Mouse (Mus musculus) testis, adult 2 months (tissue): ENCODE measurements around the gene Gstt1. TPM values are rescaled to one million over a fixed set of nuclear protein-coding genes. Genes with fewer than 3 reads are reported as not detected.
A peak's percentile ranks its signal among the peaks of the same experiment; 100 is the strongest.

Experiments
- H3K27ac ChIP-seq: fragments of 200-500 bp; 2 replicates; pipeline ENCODE4 v1.5.1; 2012; ENCODE audit warnings: low read depth, low read length; ENCODE audit not compliant: control insufficient read depth, insufficient read depth
- H3K27me3 ChIP-seq: fragments of 200-500 bp; 2 replicates; pipeline ENCODE4 v1.6.1; 2012; ENCODE audit warnings: mild to moderate bottlenecking, low read length, moderate library complexity; ENCODE audit not compliant: control insufficient read depth, insufficient read depth
- H3K36me3 ChIP-seq: fragments of 200-500 bp; 2 replicates; pipeline ENCODE4 v1.6.1; 2012; ENCODE audit warnings: mild to moderate bottlenecking, low read length; ENCODE audit not compliant: control insufficient read depth, insufficient read depth
- H3K4me1 ChIP-seq: fragments of 200-500 bp; 2 replicates; pipeline ENCODE4 v1.6.1; 2012; ENCODE audit warnings: low read length; ENCODE audit not compliant: control insufficient read depth, insufficient read depth
- H3K4me3 ChIP-seq: fragments of 200-500 bp; 2 replicates; pipeline ENCODE4 v1.5.1; 2012; ENCODE audit warnings: low read depth, mild to moderate bottlenecking, low read length, moderate library complexity, mixed read lengths; ENCODE audit not compliant: control insufficient read depth
- CTCF ChIP-seq: fragments of 200-500 bp; IDR thresholded peaks from 2 replicates; pipeline ENCODE4 v1.5.1; 2012; ENCODE audit warnings: low read depth, mild to moderate bottlenecking, inconsistent platforms, low read length, moderate library complexity; ENCODE audit not compliant: control insufficient read depth, insufficient read depth, insufficient replicate concordance
- POLR2A ChIP-seq: fragments of 200-500 bp; IDR thresholded peaks from 2 replicates; pipeline ENCODE4 v1.6.1; 2012; ENCODE audit warnings: low read depth, mild to moderate bottlenecking, inconsistent platforms, low read length, moderate library complexity; ENCODE audit not compliant: control insufficient read depth
- polyA plus RNA-seq: library from polyadenylated mRNA; depleted of rRNA; stranded (reverse); fragments of >200 nt; gene quantifications from 2 replicates; pipeline ENCODE4 v1.2.3, GENCODE M21; 2012; rRNA removed

Gene Gstt1
- polyA plus RNA-seq, 1 experiment = 8.9 TPM

GRCm38 (mm10) chr10:75762413-75762812 lies 36.0 kb downstream of the Gstt1 start:
- no peaks in the 10 kb centered on the region for H3K36me3 ChIP-seq
- TF ChIP-seq CTCF = no peak
- no peak for TF ChIP-seq POLR2A
- no peaks in the 10 kb centered on the region for H3K27me3 ChIP-seq
- peaks cover 2% of the 10 kb centered on the region for H3K4me1 ChIP-seq
- no peak overlapping the region for H3K27ac ChIP-seq
- no peak overlapping the region for H3K4me3 ChIP-seq

GRCm38 (mm10) chr10:75760311-75760710 lies 38.1 kb downstream of the Gstt1 start:
- Histone ChIP-seq H3K27me3 (no peaks in the 10 kb centered on the region), H3K4me1 (peaks cover 2% of the 10 kb centered on the region), H3K4me3 (no peak overlapping the region), H3K36me3 (no peaks in the 10 kb centered on the region), H3K27ac (no peak overlapping the region)
- no peak for TF ChIP-seq CTCF
- TF ChIP-seq POLR2A = no peak

DNA sequence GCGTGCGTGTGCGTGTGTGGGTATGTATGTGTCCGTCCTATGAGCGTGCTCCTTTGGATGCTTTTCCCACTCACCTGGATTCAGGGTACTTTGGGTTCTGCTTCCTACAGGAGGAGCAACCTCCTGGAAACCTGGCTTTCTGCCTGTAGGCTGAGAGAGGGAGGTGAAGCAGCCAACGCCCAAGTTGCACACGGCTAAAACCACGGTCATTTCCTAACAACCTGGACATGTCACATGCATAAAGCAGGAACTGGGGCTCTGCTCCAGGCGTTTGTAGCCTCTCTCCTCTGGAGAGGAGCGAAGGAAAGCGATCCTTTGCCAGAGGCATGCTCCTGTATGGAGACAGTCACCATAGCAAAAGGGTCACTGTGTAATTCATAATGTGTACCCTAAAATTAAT lies 41.7 kb downstream of the Gstt1 start:
- TF ChIP-seq CTCF (no peak), POLR2A (no peak)
- H3K4me3 ChIP-seq = no peak overlapping the region
- H3K4me1 ChIP-seq = no peaks in the 10 kb centered on the region
- H3K27me3 ChIP-seq = no peaks in the 10 kb centered on the region
- peaks cover 3% of the 10 kb centered on the region for H3K36me3 ChIP-seq
- H3K27ac ChIP-seq = no peak overlapping the region

DNA sequence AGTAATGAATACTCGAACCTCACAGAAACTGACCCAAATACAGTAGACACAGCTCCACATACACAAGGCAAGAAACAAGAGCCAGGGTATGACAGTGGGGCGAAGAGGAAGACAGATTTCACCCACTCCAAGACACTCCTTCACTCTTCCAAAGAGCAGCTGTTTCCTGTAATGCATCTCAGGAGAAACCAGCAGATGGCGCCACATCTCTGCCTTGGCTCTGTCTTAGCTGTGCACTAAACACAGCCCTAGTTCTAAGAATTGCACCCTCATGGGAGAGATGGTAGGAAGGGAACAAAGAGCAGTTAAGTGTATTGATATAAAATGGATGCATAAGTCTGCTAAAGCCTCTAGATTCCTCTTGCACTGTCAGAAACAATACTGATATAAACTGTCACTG lies 54.4 kb downstream of the Gstt1 start:
- Histone ChIP-seq H3K27me3 (no peaks in the 10 kb centered on the region), H3K27ac (no peak overlapping the region), H3K4me1 (no peaks in the 10 kb centered on the region), H3K4me3 (no peak overlapping the region), H3K36me3 (peaks cover 2% of the 10 kb centered on the region)
- TF ChIP-seq CTCF (peak; percentile 39; the same call in 1 of the 2 replicates), POLR2A (no peak)

GRCm38 (mm10) chr10:75743369-75743768 lies 55.0 kb downstream of the Gstt1 start:
- Histone ChIP-seq H3K4me3 (no peak overlapping the region), H3K4me1 (no peaks in the 10 kb centered on the region), H3K36me3 (peaks cover 2% of the 10 kb centered on the region), H3K27me3 (no peaks in the 10 kb centered on the region), H3K27ac (no peak overlapping the region)
- TF ChIP-seq POLR2A (no peak), CTCF (no peak)

GRCm38 (mm10) chr10:75740866-75741265 lies 57.5 kb downstream of the Gstt1 start:
- no peaks in the 10 kb centered on the region for H3K27me3 ChIP-seq
- no peak overlapping the region for H3K4me3 ChIP-seq
- no peaks in the 10 kb centered on the region for H3K4me1 ChIP-seq
- no peak for TF ChIP-seq POLR2A
- no peak for TF ChIP-seq CTCF
- no peak overlapping the region for H3K27ac ChIP-seq
- H3K36me3 ChIP-seq = peaks cover 5% of the 10 kb centered on the region

Other genes starting within 250 kb of the Gstt1 start
- 0.98 and 1.1 TPM in 2 replicates for gene Lrrc75b, start 238.3 kb downstream of the Gstt1 start, polyA plus RNA-seq
- gene Ggt1, start 237.0 kb downstream of the Gstt1 start, polyA plus RNA-seq = 1.6 and 2.0 TPM in 2 replicates
- 5.4 TPM in 2 replicates for gene Ggt5, start 209.2 kb downstream of the Gstt1 start, polyA plus RNA-seq
- gene Susd2, start 154.6 kb downstream of the Gstt1 start, polyA plus RNA-seq = 4.0 and 4.7 TPM in 2 replicates
- gene Cabin1, start 34.2 kb downstream of the Gstt1 start, polyA plus RNA-seq = 19.7 and 20.0 TPM in 2 replicates
- 310 and 393 TPM in 2 replicates for gene Ddt, start 25.2 kb downstream of the Gstt1 start, polyA plus RNA-seq
- 0.19 TPM in 1 of 2 replicates, not detected in the other for gene Gm20441, start 17.6 kb downstream of the Gstt1 start, polyA plus RNA-seq
- gene Gstt3, start 17.2 kb downstream of the Gstt1 start, polyA plus RNA-seq = 40.0 and 41.9 TPM in 2 replicates
- gene Gstt4, start 24.0 kb upstream of the Gstt1 start, polyA plus RNA-seq = 500 and 561 TPM in 2 replicates
- 159 and 168 TPM in 2 replicates for gene Gstt2, start 38.8 kb upstream of the Gstt1 start, polyA plus RNA-seq
- 261 and 275 TPM in 2 replicates for gene Mif, start 61.7 kb upstream of the Gstt1 start, polyA plus RNA-seq
- 120 and 145 TPM in 2 replicates for gene Derl3, start 94.8 kb upstream of the Gstt1 start, polyA plus RNA-seq
- 41.7 and 43.9 TPM in 2 replicates for gene Smarcb1, start 123.0 kb upstream of the Gstt1 start, polyA plus RNA-seq
- gene Chchd10, start 134.5 kb upstream of the Gstt1 start, polyA plus RNA-seq = 64.5 and 78.9 TPM in 2 replicates
- gene Mmp11, start 137.9 kb upstream of the Gstt1 start, polyA plus RNA-seq = 6.9 and 7.5 TPM in 2 replicates
- 1.1 and 1.3 TPM in 2 replicates for gene Gm867, start 142.1 kb upstream of the Gstt1 start, polyA plus RNA-seq
- gene Vpreb3, start 144.5 kb upstream of the Gstt1 start, polyA plus RNA-seq = 1.2 and 2.3 TPM in 2 replicates
- 20.6 and 22.2 TPM in 2 replicates for gene Gm5134, start 155.9 kb upstream of the Gstt1 start, polyA plus RNA-seq
- gene Zfp280b, start 234.1 kb upstream of the Gstt1 start, polyA plus RNA-seq = 3.8 and 4.9 TPM in 2 replicates